Mouse (Mus musculus) CH12.LX (cell line): ENCODE measurements around the gene Grb2. TPM values are rescaled to one million over a fixed set of nuclear protein-coding genes. Genes with fewer than 3 reads are reported as not detected.

ENCODE experiments used
- DNase-seq: peaks from one replicate; pipeline ENCODE4 v3.0.0-alpha.2; 2013; ENCODE audit errors: extremely low read depth
- H3K27ac ChIP-seq: 2 replicates; pipeline ENCODE4 v1.5.1; 2012; ENCODE audit warnings: low read depth, mild to moderate bottlenecking, control low read depth, moderate library complexity; ENCODE audit not compliant: insufficient read depth
- H3K27me3 ChIP-seq: replicated peaks from 2 replicates; pipeline ENCODE3; 2012; ENCODE audit warnings: inconsistent platforms
- H3K36me3 ChIP-seq, 2 experiments: replicated peaks in 1 of 2; 2 replicates each; pipeline versions ENCODE3 to v1.6.1; 2012; ENCODE audit warnings: inconsistent platforms in 1 of 2, low read length in 1 of 2, mild to moderate bottlenecking in 1 of 2, mixed read lengths in 1 of 2, moderate library complexity in 1 of 2; ENCODE audit not compliant: control insufficient read depth in 1 of 2, insufficient read depth in 1 of 2
- H3K4me1 ChIP-seq, 2 experiments: 2 replicates each; pipeline ENCODE4 v1.6.1; 2012; ENCODE audit warnings: inconsistent platforms in 1 of 2, moderate library complexity in 1 of 2; ENCODE audit not compliant: insufficient read depth in 2 of 2, control insufficient read depth in 1 of 2
- H3K4me2 ChIP-seq: 2 replicates; pipeline ENCODE4 v1.6.1; 2012; ENCODE audit warnings: low read depth, mild to moderate bottlenecking, control low read depth; ENCODE audit not compliant: poor library complexity, insufficient read depth, severe bottlenecking
- H3K4me3 ChIP-seq, 3 experiments: fragments of 150-350 bp in 1 of 3; sonication (generic) in 1 of 3; replicated peaks in 1 of 3; 2 replicates each; pipeline versions ENCODE3 to v1.5.1; 2011 to 2012; ENCODE audit warnings: low read depth in 2 of 3, low read length in 2 of 3, mild to moderate bottlenecking in 2 of 3, moderate library complexity in 2 of 3, control low read depth in 1 of 3, improper control_type of control experiment in 1 of 3, inconsistent platforms in 1 of 3, mixed read lengths in 1 of 3; ENCODE audit not compliant: poor library complexity in 1 of 3
- H3K79me2 ChIP-seq: replicated peaks from 2 replicates; pipeline ENCODE4 v1.6.1; 2012; ENCODE audit warnings: mild to moderate bottlenecking, moderate library complexity; ENCODE audit not compliant: control insufficient read depth, poor library complexity, insufficient read depth, severe bottlenecking; ENCODE audit errors: extremely low read depth
- H3K9ac ChIP-seq: 2 replicates; pipeline ENCODE4 v1.6.1; 2012; ENCODE audit warnings: low read depth, mild to moderate bottlenecking, control low read depth, moderate library complexity; ENCODE audit not compliant: insufficient read depth
- H3K9me3 ChIP-seq: replicated peaks from 2 replicates; pipeline ENCODE3; 2012; ENCODE audit warnings: low read length, inconsistent platforms, mixed read lengths
- CHD1 ChIP-seq: IDR thresholded peaks from 2 replicates; pipeline ENCODE4 v1.6.1; 2012; ENCODE audit warnings: low read depth, low read length, improper control_type of control experiment, inconsistent platforms
- CHD2 ChIP-seq: IDR thresholded peaks from 2 replicates; pipeline ENCODE4 v1.6.1; 2011; ENCODE audit warnings: low read length, improper control_type of control experiment
- CTCF ChIP-seq, 2 experiments: IDR thresholded peaks in 1 of 2; conservative IDR thresholded peaks in 1 of 2; 2 replicates each; pipeline ENCODE4 v1.5.1; 2011 to 2012; ENCODE audit warnings: low read depth in 2 of 2, low read length in 2 of 2, improper control_type of control experiment in 1 of 2, inconsistent platforms in 1 of 2, mild to moderate bottlenecking in 1 of 2, moderate library complexity in 1 of 2
- EP300 ChIP-seq: IDR thresholded peaks from 2 replicates; pipeline ENCODE4 v1.6.1; 2011; ENCODE audit warnings: low read length, improper control_type of control experiment
- ETS1 ChIP-seq: conservative IDR thresholded peaks from 2 replicates; pipeline ENCODE4 v1.6.1; 2012; ENCODE audit warnings: low read depth, mild to moderate bottlenecking, inconsistent platforms, low read length, improper control_type of control experiment, moderate library complexity
- IRF4 ChIP-seq: IDR thresholded peaks from 2 replicates; pipeline ENCODE4 v1.6.1; 2014; ENCODE audit warnings: low read depth, mild to moderate bottlenecking, inconsistent platforms, low read length, improper control_type of control experiment
- JUN ChIP-seq: IDR thresholded peaks from 2 replicates; pipeline ENCODE4 v1.6.1; 2011; ENCODE audit warnings: low read depth, mild to moderate bottlenecking, low read length, improper control_type of control experiment, moderate library complexity; ENCODE audit not compliant: insufficient read depth
- KAT2A ChIP-seq: IDR thresholded peaks from 2 replicates; pipeline ENCODE4 v1.6.1; 2012; ENCODE audit warnings: low read length, improper control_type of control experiment, inconsistent platforms; ENCODE audit not compliant: insufficient replicate concordance
- MAX ChIP-seq: IDR thresholded peaks from 2 replicates; pipeline ENCODE4 v1.6.1; 2011; ENCODE audit warnings: low read length, improper control_type of control experiment
- MEF2A ChIP-seq: IDR thresholded peaks from 2 replicates; pipeline ENCODE4 v1.6.1; 2014; ENCODE audit warnings: low read depth, mild to moderate bottlenecking, inconsistent platforms, low read length, improper control_type of control experiment, borderline replicate concordance
- MXI1 ChIP-seq: IDR thresholded peaks from 2 replicates; pipeline ENCODE4 v1.6.1; 2011; ENCODE audit warnings: mild to moderate bottlenecking, low read depth, low read length, improper control_type of control experiment
- MYC ChIP-seq: IDR thresholded peaks from 2 replicates; pipeline ENCODE4 v1.6.1; 2011; ENCODE audit warnings: low read depth, mild to moderate bottlenecking, improper control_type of control experiment, low read length
- NELFE ChIP-seq: IDR thresholded peaks from 2 replicates; pipeline ENCODE4 v1.6.1; 2011; ENCODE audit warnings: low read depth, low read length, improper control_type of control experiment
- NRF1 ChIP-seq: IDR thresholded peaks from 2 replicates; pipeline ENCODE4 v1.6.1; 2014; ENCODE audit warnings: low read depth, mild to moderate bottlenecking, inconsistent platforms, low read length, improper control_type of control experiment, moderate library complexity
- PAX5 ChIP-seq: IDR thresholded peaks from 2 replicates; pipeline ENCODE4 v1.6.1; 2012; ENCODE audit warnings: low read length, inconsistent platforms, mixed read lengths
- POLR2A ChIP-seq: IDR thresholded peaks from 2 replicates; pipeline ENCODE4 v1.6.1; 2011; ENCODE audit warnings: low read depth, mild to moderate bottlenecking, improper control_type of control experiment, low read length
- POLR2AphosphoS2 ChIP-seq: IDR thresholded peaks from 2 replicates; pipeline ENCODE4 v1.6.1; 2011; ENCODE audit warnings: low read depth, low read length, improper control_type of control experiment
- SIN3A ChIP-seq: IDR thresholded peaks from 2 replicates; pipeline ENCODE4 v1.6.1; 2012; ENCODE audit warnings: low read length, improper control_type of control experiment, inconsistent platforms
- SMC3 ChIP-seq: IDR thresholded peaks from 2 replicates; pipeline ENCODE4 v1.6.1; 2011; ENCODE audit warnings: low read depth, low read length, improper control_type of control experiment
- TBP ChIP-seq: conservative IDR thresholded peaks from 2 replicates; pipeline ENCODE4 v1.6.1; 2011; ENCODE audit warnings: low read depth, low read length, improper control_type of control experiment
- TCF12 ChIP-seq: IDR thresholded peaks from 2 replicates; pipeline ENCODE4 v1.6.1; 2014; ENCODE audit warnings: low read depth, mild to moderate bottlenecking, inconsistent platforms, low read length, improper control_type of control experiment
- USF1 ChIP-seq: IDR thresholded peaks from 2 replicates; pipeline ENCODE4 v1.6.1; 2014; ENCODE audit warnings: low read depth, mild to moderate bottlenecking, inconsistent platforms, low read length, improper control_type of control experiment
- ZC3H11A ChIP-seq: IDR thresholded peaks from 2 replicates; pipeline ENCODE4 v1.6.1; 2012; ENCODE audit warnings: low read depth, mild to moderate bottlenecking, inconsistent platforms, low read length, improper control_type of control experiment
- ZNF384 ChIP-seq: IDR thresholded peaks from 2 replicates; pipeline ENCODE4 v1.6.1; 2012; ENCODE audit warnings: low read depth, low read length, improper control_type of control experiment, inconsistent platforms
- dilution Hi-C: fragments of 300-500 bp; cut with MboI; formaldehyde crosslinking; loops from 2 replicates; pipeline ENCODE4 v1.14.3; 2020; ENCODE audit warnings: low sequenced_read_pairs; ENCODE audit not compliant: extremely low pct_unique_long_range_greater_than_20kb, extremely low pct_ligation_motif_present
- in situ Hi-C: fragments of 300-500 bp; cut with MboI; formaldehyde crosslinking; loops from 3 replicates; pipeline ENCODE4 v1.14.3; 2019; ENCODE audit warnings: low sequenced_read_pairs, low pct_ligation_motif_present, low pct_unique_long_range_greater_than_20kb, mixed read lengths
- polyA plus RNA-seq: library from polyadenylated mRNA; unstranded; fragments of >175 nt; gene quantifications from 2 replicates; pipeline ENCODE4 v1.2.1, GENCODE M21; 2012; ENCODE audit warnings: low read depth; ENCODE audit not compliant: insufficient read length
- total RNA-seq, 2 experiments: library from RNA; depleted of rRNA; stranded (reverse); fragments of 300-350 nt in 1 of 2; fragments of >200 nt in 1 of 2; gene quantifications; 2 replicates each; pipeline ENCODE4 v1.2.3; 2012 to 2014

Grb2 gene
- total and polyA plus RNA-seq, 3 experiments, result 63.6 to 241 (median 117) TPM

GRCm38 (mm10) chr11:115640978-115641663 is 67.3 kb downstream of the Grb2 start (continued):
- TF ChIP-seq CHD2 (peak; percentile 81; the same call in 1 of the 2 replicates), MAX (peak; percentile 98), JUN (peak; percentile 85), SMC3 (peak; percentile 31), EP300 (peak; percentile 96), ZNF384 (peak; percentile 56; the same call in 1 of the 2 replicates), POLR2AphosphoS2 (peak; percentile 92; the same call in 1 of the 2 replicates), TBP (peak; percentile 90)

GRCm38 (mm10) chr11:115640311-115640828 is 68.0 kb downstream of the Grb2 start:
- Histone ChIP-seq H3K79me2 (peaks cover 12% of the 10 kb centered on the region), H3K4me2 (peak overlapping the region; percentile 64), H3K9me3 (no peaks in the 10 kb centered on the region), H3K27ac (peak overlapping the region; percentile 98), H3K9ac (peak overlapping the region; percentile 28), H3K27me3 (no peaks in the 10 kb centered on the region), H3K4me3 (peak overlapping the region in 2 of 3 experiments; percentile 19 to 24), H3K4me1 (peaks cover 54 to 84% of the 10 kb centered on the region in 2 experiments), H3K36me3 (peaks cover 10 to 14% of the 10 kb centered on the region in 2 experiments)
- dilution Hi-C loops (no loop called here), in situ Hi-C loops (loop anchor here (5.0 to 25.0 kb wide), 3 partner anchors 72 to 772 kb away; partner anchors contain the start of genes Caskin2, Rnf157 and Tsen54)
- DNase-seq, result no peak
- TF ChIP-seq EP300, result no peak
- no peak for TF ChIP-seq ZC3H11A
- TF ChIP-seq MYC, result peak; percentile 55; the same call in 1 of the 2 replicates
- TF ChIP-seq USF1, result no peak; the same call in 1 of the 2 replicates
- TF ChIP-seq CHD1, result no peak; the same call in 1 of the 2 replicates
- no peak for TF ChIP-seq SIN3A
- TF ChIP-seq NRF1, result no peak
- TF ChIP-seq TBP, result no peak

GRCm38 (mm10) chr11:115639540-115639939 is 68.9 kb downstream of the Grb2 start:
- TF ChIP-seq CTCF (conservative IDR thresholded peaks at IDR 0.05 in 1 of 2, IDR thresholded peaks at IDR 0.05 in 1 of 2; ENCODE audit: low read depth in 2 of 2, low read length in 2 of 2) (no peak), JUN (no peak), ETS1 (0 out of 2 replicates have a peak, but pooled peaks have one; percentile 11), CHD1 (0 out of 2 replicates have a peak, but pooled peaks have one; percentile 5), MXI1 (peak; percentile 15; the same call in 1 of the 2 replicates), SIN3A (0 out of 2 replicates have a peak, but pooled peaks have one; percentile 51), TBP (no peak), KAT2A (no peak), NELFE (peak; percentile 12; the same call in 1 of the 2 replicates), SMC3 (no peak; the same call in 1 of the 2 replicates), IRF4 (no peak), TCF12 (no peak), MAX (peak; percentile 47), POLR2A (no peak), EP300 (0 out of 2 replicates have a peak, but pooled peaks have one; percentile 9), CHD2 (peak; percentile 42; the same call in 1 of the 2 replicates), MYC (no peak), PAX5 (no peak), MEF2A (0 out of 2 replicates have a peak, but pooled peaks have one; percentile 45)
- dilution Hi-C loops, result no loop called here
- no peak for DNase-seq
- Histone ChIP-seq H3K4me3 (peak overlapping the region in 2 of 3 experiments; percentile 9), H3K27me3 (no peaks in the 10 kb centered on the region), H3K9me3 (no peaks in the 10 kb centered on the region), H3K4me1 (peaks cover 49 to 83% of the 10 kb centered on the region in 2 experiments), H3K9ac (no peak overlapping the region; the same call in 1 of the 2 replicates), H3K4me2 (no peak overlapping the region), H3K36me3 (peaks cover 6 to 8% of the 10 kb centered on the region in 2 experiments), H3K27ac (peak overlapping the region; percentile 98), H3K79me2 (peaks cover 7% of the 10 kb centered on the region)
- in situ Hi-C loops, result loop anchor here (25.0 kb wide), 1 partner anchor 773 kb away; the partner anchor contains the start of gene Rnf157
